26 mouse cellular contexts compared by ENCODE assay signal in the genomic region with DNA sequence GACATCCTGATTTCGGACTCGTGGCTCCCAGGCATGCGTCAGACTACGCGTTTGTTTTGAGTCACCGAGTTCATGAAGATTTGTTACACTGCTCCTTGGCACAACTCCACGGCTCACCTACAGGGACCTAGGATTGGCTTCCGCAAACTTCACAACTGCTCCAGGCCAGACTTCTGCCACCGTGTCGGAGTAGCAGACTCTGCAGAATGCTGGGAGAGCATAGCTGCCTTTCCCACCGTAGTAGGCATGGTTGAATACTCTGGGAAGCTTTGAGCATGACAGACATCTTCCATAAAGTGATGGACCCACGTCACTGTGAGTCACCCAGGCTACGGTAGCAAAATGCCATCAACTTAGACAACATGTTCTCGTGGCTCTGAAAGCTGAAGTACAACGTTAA. TPM values are rescaled to one million over a fixed set of nuclear protein-coding genes. Genes with fewer than 3 reads are reported as not detected.
DNase-seq lines count a peak whose midpoint lies in the region; ATAC-seq and TF ChIP-seq lines count a peak whose summit lies in the region.
"Had no signal": no experiment of that assay in that cellular context is flagged by ENCODE, and none has a peak within 500 bp of the region (broad histone marks: within the 10 kb centered on the region; RNA-seq: fewer than 3 reads in every experiment).

No protein-coding gene starts in this region.

- peak overlapping the region; percentile 68 for H3K4me3 ChIP-seq in testis, adult 2 months (ENCODE audit: control insufficient read depth, low read depth, low read length)
- H3K4me3 ChIP-seq in neural tube, embryonic 15.5 days (replicated peaks), result no peak overlapping the region
- H3K4me3 ChIP-seq: embryonic facial prominence, embryonic 12.5 days; embryonic facial prominence, embryonic 15.5 days; forebrain, embryonic 12.5 days; forebrain, embryonic 15.5 days; heart, embryonic 12.5 days; heart, embryonic 15.5 days; hindbrain, embryonic 10.5 days; hindbrain, embryonic 13.5 days; intestine, embryonic 15.5 days had no signal

- H3K4me1 ChIP-seq in testis, adult 2 months (ENCODE audit: control insufficient read depth, insufficient read depth, low read length), result peaks cover 18% of the 10 kb centered on the region
- no peaks in the 10 kb centered on the region for H3K4me1 ChIP-seq in neural tube, embryonic 15.5 days
- H3K4me1 ChIP-seq: embryonic facial prominence, embryonic 15.5 days; forebrain, embryonic 12.5 days; forebrain, embryonic 15.5 days; hindbrain, embryonic 10.5 days; hindbrain, embryonic 13.5 days had no signal

- peak; percentile 64 to 81 for DNase-seq in adrenal gland, adult (ENCODE audit: inconsistent age in 2 of 2, low spot score in 1 of 2)
- DNase-seq in adrenal gland, postnatal 4 days (ENCODE audit: low spot score in 2 of 2), result no peak
- DNase-seq in testis, postnatal 14 days (ENCODE audit: low spot score), result no peak
- peak; percentile 38 to 55 for DNase-seq in adrenal gland, postnatal 36 days
- DNase-seq: cerebellum, adult 2 months; cerebellum, adult 9-11 months; cerebellum, postnatal 25 days; gastrocnemius, postnatal 25 days; heart, adult 18-20 months; heart, postnatal 10 days; heart, postnatal 36 days; kidney, adult 11 months had no signal

- no peak overlapping the region for H3K27ac ChIP-seq in testis, adult 2 months (ENCODE audit: control insufficient read depth, insufficient read depth, low read depth, low read length)
- H3K27ac ChIP-seq in neural tube, embryonic 15.5 days (replicated peaks), result no peak overlapping the region
- H3K27ac ChIP-seq: embryonic facial prominence, embryonic 12.5 days; embryonic facial prominence, embryonic 15.5 days; forebrain, embryonic 12.5 days; forebrain, embryonic 15.5 days; heart, embryonic 15.5 days; hindbrain, embryonic 10.5 days; hindbrain, embryonic 13.5 days; intestine, embryonic 15.5 days had no signal

- no peaks in the 10 kb centered on the region for H3K36me3 ChIP-seq in testis, adult 2 months (ENCODE audit: control insufficient read depth, insufficient read depth, low read length)
- no peaks in the 10 kb centered on the region for H3K36me3 ChIP-seq in neural tube, embryonic 15.5 days
- H3K36me3 ChIP-seq: embryonic facial prominence, embryonic 12.5 days; embryonic facial prominence, embryonic 15.5 days; forebrain, embryonic 12.5 days; forebrain, embryonic 15.5 days; heart, embryonic 12.5 days; heart, embryonic 15.5 days; hindbrain, embryonic 10.5 days; hindbrain, embryonic 13.5 days; intestine, embryonic 15.5 days had no signal

- H3K9ac ChIP-seq in neural tube, embryonic 15.5 days (replicated peaks), result no peak overlapping the region
- H3K9ac ChIP-seq: embryonic facial prominence, embryonic 12.5 days; embryonic facial prominence, embryonic 15.5 days; forebrain, embryonic 12.5 days; forebrain, embryonic 15.5 days; heart, embryonic 12.5 days; heart, embryonic 15.5 days; hindbrain, embryonic 13.5 days; intestine, embryonic 15.5 days had no signal

- TF ChIP-seq POLR2A in testis, adult 2 months (IDR thresholded peaks at IDR 0.05; ENCODE audit: control insufficient read depth, low read depth, low read length), result no peak

- TF ChIP-seq CTCF in testis, adult 2 months (IDR thresholded peaks at IDR 0.05; ENCODE audit: control insufficient read depth, insufficient read depth, insufficient replicate concordance, low read depth, low read length), result no peak

- H3K4me2 ChIP-seq in neural tube, embryonic 15.5 days, result no peak overlapping the region
- H3K4me2 ChIP-seq: embryonic facial prominence, embryonic 12.5 days; embryonic facial prominence, embryonic 15.5 days; forebrain, embryonic 12.5 days; forebrain, embryonic 15.5 days; heart, embryonic 12.5 days; heart, embryonic 15.5 days; hindbrain, embryonic 13.5 days; intestine, embryonic 15.5 days had no signal

- no peak for ATAC-seq in erythroid progenitor cell, adult 5-6 weeks (replicated peaks; ENCODE audit: low FRiP score, poor library complexity, severe bottlenecking)
- no peak for ATAC-seq in neural tube, embryonic 15.5 days (ENCODE audit: low FRiP score)
- ATAC-seq: activated CD4-positive, CD25-positive, alpha-beta regulatory T cell, adult 4 months; forebrain, embryonic 15.5 days; hindbrain, embryonic 16.5 days; intestine, embryonic 15.5 days had no signal

- no peaks in the 10 kb centered on the region for H3K27me3 ChIP-seq in testis, adult 2 months (ENCODE audit: control insufficient read depth, insufficient read depth, low read length)
- no peaks in the 10 kb centered on the region for H3K27me3 ChIP-seq in neural tube, embryonic 15.5 days (replicated peaks)
- H3K27me3 ChIP-seq: embryonic facial prominence, embryonic 12.5 days; embryonic facial prominence, embryonic 15.5 days; forebrain, embryonic 15.5 days; intestine, embryonic 15.5 days had no signal

- no peaks in the 10 kb centered on the region for H3K9me3 ChIP-seq in neural tube, embryonic 15.5 days (replicated peaks)
- H3K9me3 ChIP-seq: embryonic facial prominence, embryonic 12.5 days; embryonic facial prominence, embryonic 15.5 days; forebrain, embryonic 12.5 days; forebrain, embryonic 15.5 days; heart, embryonic 12.5 days; heart, embryonic 15.5 days; hindbrain, embryonic 10.5 days; hindbrain, embryonic 13.5 days; intestine, embryonic 15.5 days had no signal

- 80% methylated on average over 15 of the region's 15 CpGs for WGBS in neural tube, embryonic 15.5 days

RNA-seq across cellular contexts. Expression of a gene that starts 9.5 kb away (rescaled TPM):
- total RNA-seq in adrenal gland, postnatal 4 days (2021), result 10 to 100 TPM; 27.7 to 33.0 TPM
- polyA plus RNA-seq in testis, adult 2 months (2012; rRNA removed), result 0.67 and 1.1 TPM in 2 replicates
- 10 to 100 TPM; 40.8 to 75.4 TPM for total RNA-seq in adrenal gland, postnatal 36 days (2021)
- 14.1 and 15.9 TPM in 2 replicates for total RNA-seq in erythroid progenitor cell, adult 5-6 weeks (2015; ENCODE audit: low replicate concordance)
- 13.6 and 17.2 TPM in 2 replicates for total RNA-seq in erythroid progenitor cell, adult 5-6 weeks (2017; ENCODE audit: low replicate concordance)
- 4.1 and 4.4 TPM in 2 replicates for polyA plus RNA-seq in neural tube, embryonic 15.5 days (2015; fragmentation: Nextera tagmentation; extraction: Ambion mirVana)

Comparison
In these comparisons a context has a peak if more than half of its experiments do, and no peak if none do; other contexts are left out.
1. DNase-seq: peak in adrenal gland, adult (2 of 2) and adrenal gland, postnatal 36 days (2 of 2); none in adrenal gland, postnatal 4 days (0 of 2) and testis, postnatal 14 days (single experiment).